Mouse (Mus musculus): ENCODE results near the gene Zfp870.
"Not testable (repeated sequence)": the region's sequence is repeated elsewhere in the genome, so short reads cannot be mapped to it uniquely, and the experiment has no call there.

Zfp870 gene

GRCm38 (mm10) chr17:32872091-32872490 is 19.4 kb downstream of the Zfp870 start:
- DNase-seq (ENCODE audit: extremely low spot score, low read depth, low spot score): no peak

- DNase-seq (ENCODE audit: extremely low spot score, low read depth, low spot score): no peak
Measured at GRCm38 (mm10) chr17:32871483-32871882, 20.0 kb downstream of the Zfp870 start.

- not testable (repeated sequence) for DNase-seq (ENCODE audit: extremely low spot score, low read depth, low spot score)
Measured at GRCm38 (mm10) chr17:32867266-32867665, 24.2 kb downstream of the Zfp870 start.

GRCm38 (mm10) chr17:32856713-32857112 is 34.7 kb downstream of the Zfp870 start:
- not testable (repeated sequence) for DNase-seq (ENCODE audit: extremely low spot score, low read depth, low spot score)

- no peak for DNase-seq (ENCODE audit: extremely low spot score, low read depth, low spot score)
Measured at GRCm38 (mm10) chr17:32851581-32851980, 39.9 kb downstream of the Zfp870 start.

GRCm38 (mm10) chr17:32841388-32841787 is 50.1 kb downstream of the Zfp870 start:
- DNase-seq (ENCODE audit: extremely low spot score, low read depth, low spot score): no peak

- DNase-seq (ENCODE audit: extremely low spot score, low read depth, low spot score): no peak
Measured at GRCm38 (mm10) chr17:32839083-32839802, 52.2 kb downstream of the Zfp870 start.

GRCm38 (mm10) chr17:32830418-32830782 is 61.0 kb downstream of the Zfp870 start:
- no peak for DNase-seq (ENCODE audit: extremely low spot score, low read depth, low spot score)

GRCm38 (mm10) chr17:32829540-32830417 is 61.7 kb downstream of the Zfp870 start, which contains the start of gene Zfp799:
Zfp799 (minus strand) TSS chr17:32830261.
- peak; percentile 70 for DNase-seq (ENCODE audit: extremely low spot score, low read depth, low spot score)

Data from hindlimb bud, embryonic 11.5 days (tissue).